Mouse (Mus musculus): ENCODE measurements around the gene Cbr3.

- no peak for TF ChIP-seq TCF12 (IDR thresholded peaks at IDR 0.05; ENCODE audit: low read depth, low read length)
- TF ChIP-seq CHD2 (IDR thresholded peaks at IDR 0.05; ENCODE audit: low read length): no peak
- TF ChIP-seq ZNF384 (IDR thresholded peaks at IDR 0.05; ENCODE audit: low read depth, low read length): no peak
- no peak for TF ChIP-seq MEF2A (IDR thresholded peaks at IDR 0.05; ENCODE audit: borderline replicate concordance, low read depth, low read length)
- no peak for TF ChIP-seq ETS1 (conservative IDR thresholded peaks at IDR 0.05; ENCODE audit: low read depth, low read length)
- TF ChIP-seq HCFC1 (IDR thresholded peaks at IDR 0.05; ENCODE audit: low read depth, low read length): no peak
- TF ChIP-seq MYC (IDR thresholded peaks at IDR 0.05; ENCODE audit: low read depth, low read length): no peak
- TF ChIP-seq POLR2AphosphoS2 (IDR thresholded peaks at IDR 0.05; ENCODE audit: low read depth, low read length): no peak
- TF ChIP-seq CTCF (conservative IDR thresholded peaks at IDR 0.05 in 1 of 2, IDR thresholded peaks at IDR 0.05 in 1 of 2; ENCODE audit: low read depth in 2 of 2, low read length in 2 of 2): no peak
- TF ChIP-seq E2F4 (IDR thresholded peaks at IDR 0.05; ENCODE audit: insufficient replicate concordance, low read depth, low read length): no peak
- TF ChIP-seq MAX (IDR thresholded peaks at IDR 0.05; ENCODE audit: low read length): no peak
- no peak for TF ChIP-seq POLR2A (IDR thresholded peaks at IDR 0.05; ENCODE audit: low read depth, low read length)
- no peak for TF ChIP-seq MAFK (IDR thresholded peaks at IDR 0.05; ENCODE audit: insufficient replicate concordance, low read length)
These were observed 6.6 kb upstream of the Cbr3 start for GRCm38 (mm10) chr16:93676376-93676775.

Measured in CH12.LX (cell line).